Mouse (Mus musculus) embryonic fibroblast, embryonic 13.5 days (primary cell): ENCODE results near the gene Dlg1.

ENCODE experiments used
- CTCF ChIP-seq: IDR thresholded peaks from 2 replicates; pipeline ENCODE4 v1.5.1; 2011; ENCODE audit warnings: mild to moderate bottlenecking, control low read depth, low read length, moderate library complexity, borderline replicate concordance; ENCODE audit not compliant: insufficient read depth
- POLR2A ChIP-seq: IDR thresholded peaks from 2 replicates; pipeline ENCODE4 v1.6.1; 2011; ENCODE audit warnings: low read depth, mild to moderate bottlenecking, control low read depth, low read length, moderate library complexity

DNA sequence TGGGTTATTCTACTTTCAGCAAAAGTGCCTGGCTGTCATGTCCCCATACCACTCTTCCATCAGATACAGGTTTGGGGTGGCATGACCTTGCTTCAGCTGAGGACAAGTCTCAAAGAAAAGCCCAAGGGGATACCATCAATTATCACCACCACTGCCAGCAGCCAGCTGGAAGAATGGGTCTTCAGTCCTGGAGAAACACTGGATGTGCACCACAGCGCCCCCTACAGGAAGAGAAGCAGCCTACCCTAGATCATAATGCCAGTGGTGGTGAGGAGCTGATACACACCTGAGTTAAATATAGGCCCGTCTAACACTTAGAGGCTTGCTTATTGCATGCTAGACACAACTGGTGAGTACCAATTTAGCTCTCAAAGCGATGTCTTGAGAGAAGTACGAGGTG lies 242.1 kb downstream of the Dlg1 start:
- no peak for TF ChIP-seq POLR2A
- TF ChIP-seq CTCF = 0 out of 2 replicates have a peak, but pooled peaks have one; percentile 3
